Mouse (Mus musculus) bone marrow, adult 2 months (tissue): ENCODE measurements at regions not wholly inside any gene's neighbourhood (a gene's known extent, or its start where the extent isn't known, plus 50 kb on each side); places are given as distances from the start of the nearest gene placed in this dataset.

ENCODE experiments used
- CTCF ChIP-seq: fragments of 200-500 bp; IDR thresholded peaks from 2 replicates; pipeline ENCODE4 v1.5.1; 2011; ENCODE audit warnings: low read length, control low read depth; ENCODE audit not compliant: control insufficient read depth, insufficient read depth
- POLR2A ChIP-seq: fragments of 200-500 bp; IDR thresholded peaks from 2 replicates; pipeline ENCODE4 v1.6.1; 2011; ENCODE audit warnings: low read depth, mild to moderate bottlenecking, control low read depth, low read length, borderline replicate concordance; ENCODE audit not compliant: control insufficient read depth

DNA sequence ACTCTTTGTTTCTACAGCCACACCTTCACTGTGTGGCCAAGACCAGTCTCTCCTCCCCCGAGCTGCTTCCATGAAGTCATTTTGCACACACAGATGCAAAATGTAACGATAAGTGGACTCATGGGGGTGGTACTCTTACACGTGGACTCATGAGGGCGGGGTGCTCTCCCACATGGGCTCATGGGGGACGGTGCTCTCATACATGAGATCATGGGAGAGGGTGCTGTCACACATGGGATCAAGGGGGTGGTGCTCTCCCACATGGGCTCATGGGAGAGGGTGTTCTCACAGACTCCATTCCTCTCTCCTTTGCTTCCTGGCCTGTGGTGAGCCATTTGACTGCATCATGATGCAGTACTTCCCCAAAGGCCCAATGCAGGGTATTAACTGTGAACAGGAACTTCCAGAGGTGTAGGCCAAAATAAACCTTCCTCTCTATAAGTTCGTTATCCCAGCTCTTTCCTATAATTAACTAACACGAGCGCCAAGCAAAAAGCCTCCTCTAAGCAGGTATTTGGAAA lies 118.9 kb downstream of the Kdr start:
- no peak for TF ChIP-seq CTCF
- no peak for TF ChIP-seq POLR2A
